Mouse (Mus musculus) G1E (cell line): ENCODE results near the gene Rslcan18.

Experiments used
- CTCF ChIP-seq: IDR thresholded peaks from 2 replicates; pipeline ENCODE4 v1.5.1; 2012; ENCODE audit warnings: low read depth, low read length, inconsistent platforms, mixed read lengths
- GATA1 ChIP-seq: IDR thresholded peaks from 2 replicates; pipeline ENCODE4 v1.6.1; 2012; ENCODE audit warnings: borderline replicate concordance, low read length, inconsistent platforms, mixed read lengths

DNA sequence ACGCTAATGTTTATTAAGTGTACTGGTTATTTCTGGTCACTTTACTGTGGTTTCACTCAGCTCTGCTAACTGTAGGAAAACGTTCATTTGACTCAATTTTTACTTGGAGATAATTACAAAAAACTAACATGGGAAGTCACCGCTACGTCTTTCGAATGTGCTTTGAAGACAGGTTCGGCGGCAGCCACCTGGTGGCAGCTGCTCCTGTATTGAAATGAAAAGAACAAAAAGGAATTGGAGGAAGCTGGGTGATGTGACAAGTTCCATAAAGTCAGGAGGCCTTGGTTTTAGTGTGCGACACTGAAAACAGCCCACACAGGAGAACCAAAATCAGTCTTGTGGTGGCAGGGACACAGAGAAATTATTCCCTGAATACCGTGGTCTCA is 7.2 kb downstream of the Rslcan18 start:
- no peak for TF ChIP-seq CTCF
- TF ChIP-seq GATA1, result no peak
